Mouse (Mus musculus) urinary bladder, postnatal 25 days (tissue): ENCODE measurements around the gene Retreg3.

Experiments used
- DNase-seq: peaks from one replicate; pipeline ENCODE4 v3.0.0; 2022; ENCODE audit warnings: low spot score

The Retreg3 gene

GRCm38 (mm10) chr11:101079746-101080145, 39.9 kb downstream of the Retreg3 start:
- DNase-seq: no peak

- no peak for DNase-seq
Measured at GRCm38 (mm10) chr11:101078121-101078520, 41.6 kb downstream of the Retreg3 start, which contains the start of gene Hsd17b1. Gene Hsd17b1 (plus strand): TSS chr11:101078411.

GRCm38 (mm10) chr11:101071810-101072428, 47.8 kb downstream of the Retreg3 start:
- no peak for DNase-seq

- no peak for DNase-seq
Measured at GRCm38 (mm10) chr11:101070987-101071386, 48.7 kb downstream of the Retreg3 start.

GRCm38 (mm10) chr11:101070189-101070527, 49.5 kb downstream of the Retreg3 start:
- no peak for DNase-seq

- DNase-seq: peak; percentile 93
Measured at GRCm38 (mm10) chr11:101069391-101070188, 50.1 kb downstream of the Retreg3 start, which contains the start of gene Naglu. Gene Naglu (plus strand): TSS chr11:101070012.

GRCm38 (mm10) chr11:101066549-101067412, 52.9 kb downstream of the Retreg3 start:
- DNase-seq: peak; percentile 80

GRCm38 (mm10) chr11:101065002-101065401, 54.7 kb downstream of the Retreg3 start:
- DNase-seq: no peak

GRCm38 (mm10) chr11:101064462-101064861, 55.2 kb downstream of the Retreg3 start:
- no peak for DNase-seq

- peak; percentile 48 for DNase-seq
Measured at GRCm38 (mm10) chr11:101063676-101064327, 55.9 kb downstream of the Retreg3 start.

GRCm38 (mm10) chr11:101062971-101063675, 56.6 kb downstream of the Retreg3 start:
- no peak for DNase-seq

GRCm38 (mm10) chr11:101062165-101062884, 57.4 kb downstream of the Retreg3 start:
- no peak for DNase-seq

- no peak for DNase-seq
Measured at GRCm38 (mm10) chr11:101061049-101061448, 58.6 kb downstream of the Retreg3 start.

GRCm38 (mm10) chr11:101060126-101060525, 59.6 kb downstream of the Retreg3 start:
- peak; percentile 55 for DNase-seq

GRCm38 (mm10) chr11:101059473-101059872, 60.2 kb downstream of the Retreg3 start:
- no peak for DNase-seq

- no peak for DNase-seq
Measured at GRCm38 (mm10) chr11:101058726-101059125, 61.0 kb downstream of the Retreg3 start.

- peak; percentile 86 for DNase-seq
Measured at GRCm38 (mm10) chr11:101057860-101058259, 61.8 kb downstream of the Retreg3 start.

GRCm38 (mm10) chr11:101056885-101057284, 62.8 kb downstream of the Retreg3 start:
- DNase-seq: peak; percentile 58

- no peak for DNase-seq
Measured at GRCm38 (mm10) chr11:101055418-101055817, 64.3 kb downstream of the Retreg3 start.

GRCm38 (mm10) chr11:101053974-101054373, 65.7 kb downstream of the Retreg3 start:
- DNase-seq: no peak
